Mouse (Mus musculus) kidney, adult 2 months (tissue): Measurements from ENCODE around the gene Gm13178.

Source experiments
- CTCF ChIP-seq: fragments of 200-500 bp; conservative IDR thresholded peaks from 2 replicates; pipeline ENCODE4 v1.5.1; 2011; ENCODE audit warnings: low read depth, mild to moderate bottlenecking, control low read depth, low read length, moderate library complexity, mixed read lengths; ENCODE audit not compliant: insufficient read depth, insufficient read length
- POLR2A ChIP-seq: fragments of 200-500 bp; IDR thresholded peaks from one replicate; pipeline ENCODE4 v1.6.1; 2011; ENCODE audit warnings: low read depth, low read length, control low read depth

DNA sequence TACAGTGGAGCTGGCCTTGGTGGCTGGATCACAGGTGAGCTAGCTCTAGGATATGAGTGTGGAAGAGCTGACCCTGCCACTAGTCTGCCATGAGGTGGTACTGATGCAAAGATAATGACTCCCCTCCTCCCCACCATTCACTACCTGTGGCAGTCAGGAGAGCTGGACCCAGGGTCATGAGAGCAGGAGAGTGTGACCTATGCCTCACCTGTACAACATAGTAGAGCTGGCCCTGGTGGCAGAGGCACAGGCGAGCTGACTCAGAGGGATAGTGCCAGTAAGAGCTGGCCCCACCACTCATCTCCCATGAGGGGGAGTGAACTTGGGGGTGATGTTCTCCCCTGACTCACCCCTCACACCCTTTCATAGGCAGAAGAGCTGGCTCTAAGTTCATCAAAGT is 2.9 kb downstream of the Gm13178 start:
- TF ChIP-seq POLR2A (no peak), CTCF (no peak)
